Mouse (Mus musculus): ENCODE results near the gene Stoml1.

Gene Stoml1

GRCm38 (mm10) chr9:58303115-58303514, 50.2 kb downstream of the Stoml1 start:
- in situ Hi-C loops (cut with MseI, MboI) = no loop called here

DNA sequence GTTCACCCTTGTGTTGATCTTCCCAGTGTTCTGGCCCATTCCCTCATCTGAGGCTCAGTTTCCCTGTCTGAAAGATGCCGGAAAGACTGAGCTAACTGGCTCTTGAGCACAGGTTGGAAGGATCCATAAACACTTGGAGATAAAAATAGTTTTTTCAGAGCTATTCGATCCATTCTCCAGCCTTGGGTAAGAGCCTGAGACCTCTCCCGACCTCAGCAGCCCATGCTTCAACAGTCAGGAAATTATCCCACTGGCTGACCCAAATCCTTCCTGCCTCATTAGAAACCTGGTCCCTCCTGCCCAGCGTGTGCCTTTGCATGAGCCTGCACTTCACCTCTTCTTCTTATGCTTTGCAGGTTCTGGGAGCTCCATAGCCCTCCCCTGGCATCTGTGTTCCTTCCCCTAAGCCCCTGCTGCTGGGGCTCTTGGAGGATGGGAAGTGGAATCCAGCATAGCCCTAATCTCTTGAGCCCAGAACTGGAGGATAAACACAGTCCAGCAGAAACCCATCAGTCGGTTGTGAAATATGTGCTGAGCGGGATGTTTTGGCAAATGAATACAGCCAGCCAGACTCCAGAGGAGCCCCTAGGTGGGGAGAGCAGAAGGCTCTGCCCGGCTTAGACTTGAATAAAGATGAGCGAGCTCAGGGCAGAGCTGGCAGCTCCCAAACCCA, 50.8 kb downstream of the Stoml1 start:
- in situ Hi-C loops (cut with MseI, MboI) = no loop called here

- in situ Hi-C loops (cut with MseI, MboI) = no loop called here
These were observed 52.7 kb downstream of the Stoml1 start for GRCm38 (mm10) chr9:58305686-58306085.

DNA sequence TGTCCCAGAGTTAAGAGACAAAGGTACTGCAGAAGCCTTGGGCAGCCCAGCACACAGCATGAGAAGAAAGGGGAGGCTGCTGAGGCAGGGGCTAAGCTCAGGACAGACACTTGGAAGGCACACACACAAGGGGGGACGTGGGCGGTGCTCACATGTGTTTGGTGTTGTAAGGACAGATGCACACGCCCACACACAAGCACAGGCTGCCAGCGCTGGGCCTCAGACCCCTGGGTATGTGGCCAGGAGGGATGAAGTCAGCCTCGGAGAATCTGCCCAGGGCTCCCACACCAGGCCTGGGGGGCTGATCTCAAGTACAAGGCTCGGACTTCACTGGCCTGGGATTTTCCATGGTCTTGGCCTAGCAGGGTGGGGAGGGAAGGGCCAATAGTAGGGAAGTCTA, 55.4 kb downstream of the Stoml1 start:
- in situ Hi-C loops (cut with MseI, MboI) = no loop called here

DNA sequence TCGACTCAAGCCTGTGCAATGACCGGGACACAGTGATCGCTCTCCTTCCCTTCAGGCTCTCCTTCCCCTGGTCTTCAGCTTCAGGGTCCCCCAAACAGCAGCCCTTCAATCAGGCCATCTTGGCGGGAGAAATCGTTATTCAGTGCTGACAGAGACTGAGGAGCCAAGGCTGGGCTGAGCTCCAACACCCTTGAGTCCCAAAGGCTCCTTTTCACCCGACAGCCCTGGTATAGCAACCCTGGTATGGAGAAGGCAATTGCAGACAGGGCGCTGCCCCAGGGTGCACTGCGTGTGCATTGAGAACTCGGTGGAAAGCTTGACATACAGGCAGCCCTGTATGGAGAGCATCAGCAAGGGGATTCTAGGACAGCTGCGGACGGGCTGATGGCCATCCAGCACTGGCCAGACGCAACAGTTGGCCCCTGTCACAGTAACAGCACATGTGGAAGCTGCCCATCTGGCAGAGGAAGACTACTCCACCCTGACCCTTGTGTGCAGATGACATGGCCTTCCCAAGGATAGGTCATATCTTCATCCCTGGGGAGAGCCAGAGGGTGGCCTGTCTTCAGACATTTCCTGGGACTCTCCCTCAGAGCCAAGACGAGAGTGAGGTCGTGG, 57.2 kb downstream of the Stoml1 start:
- in situ Hi-C loops (cut with MseI, MboI) = no loop called here

- in situ Hi-C loops (cut with MseI, MboI) = no loop called here
These were observed 58.4 kb downstream of the Stoml1 start for GRCm38 (mm10) chr9:58311191-58311910.

All from mouse trophoblast stem cell (cell line).